Mouse (Mus musculus): ENCODE measurements at regions not wholly inside any gene's neighbourhood (a gene's known extent, or its start where the extent isn't known, plus 50 kb on each side); places are given as distances from the start of the nearest gene placed in this dataset.

- no peak overlapping the region for H3K9ac ChIP-seq
- peak; percentile 90 for ATAC-seq (ENCODE audit: low read depth)
- no peaks in the 10 kb centered on the region for H3K9me3 ChIP-seq
- no peaks in the 10 kb centered on the region; the same call in 1 of the 2 replicates for H3K4me1 ChIP-seq (replicated peaks)
- no peaks in the 10 kb centered on the region for H3K36me3 ChIP-seq
- H3K27me3 ChIP-seq: no peaks in the 10 kb centered on the region
- H3K4me3 ChIP-seq: no peak overlapping the region
- no peak overlapping the region for H3K27ac ChIP-seq (replicated peaks)
- 25% methylated on average over 1 of the region's 1 CpGs for whole genome bisulfite sequencing
- H3K4me2 ChIP-seq: no peak overlapping the region
These were observed 676.7 kb upstream of the Edil3 start for GRCm38 (mm10) chr13:88144591-88144990.

DNA sequence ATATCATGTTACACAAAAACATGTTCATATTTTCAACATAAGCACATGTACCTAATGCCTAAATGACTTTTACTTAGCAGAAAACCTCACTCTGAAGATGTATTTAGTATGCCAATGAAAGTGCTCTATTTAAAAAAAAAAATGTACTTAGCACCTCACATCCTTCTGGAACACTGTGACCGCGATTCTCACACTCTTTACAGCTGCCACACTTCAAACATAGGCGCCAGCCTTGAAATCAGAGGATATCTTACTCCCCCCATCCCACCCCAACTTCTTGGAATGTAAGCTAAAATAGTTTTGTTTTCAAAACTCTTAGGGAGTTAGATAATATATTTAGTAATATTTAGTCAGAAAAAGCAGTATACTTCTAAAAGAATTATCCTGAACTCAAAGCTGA is 634.7 kb upstream of the Edil3 start:
- Histone ChIP-seq H3K27ac (replicated peaks) (no peak overlapping the region), H3K36me3 (no peaks in the 10 kb centered on the region), H3K27me3 (no peaks in the 10 kb centered on the region), H3K4me1 (replicated peaks) (no peaks in the 10 kb centered on the region), H3K4me2 (no peak overlapping the region), H3K9ac (no peak overlapping the region), H3K4me3 (no peak overlapping the region), H3K9me3 (no peaks in the 10 kb centered on the region)
- no peak for ATAC-seq (ENCODE audit: low read depth)
- WGBS: 87% methylated on average over 3 of the region's 3 CpGs

DNA sequence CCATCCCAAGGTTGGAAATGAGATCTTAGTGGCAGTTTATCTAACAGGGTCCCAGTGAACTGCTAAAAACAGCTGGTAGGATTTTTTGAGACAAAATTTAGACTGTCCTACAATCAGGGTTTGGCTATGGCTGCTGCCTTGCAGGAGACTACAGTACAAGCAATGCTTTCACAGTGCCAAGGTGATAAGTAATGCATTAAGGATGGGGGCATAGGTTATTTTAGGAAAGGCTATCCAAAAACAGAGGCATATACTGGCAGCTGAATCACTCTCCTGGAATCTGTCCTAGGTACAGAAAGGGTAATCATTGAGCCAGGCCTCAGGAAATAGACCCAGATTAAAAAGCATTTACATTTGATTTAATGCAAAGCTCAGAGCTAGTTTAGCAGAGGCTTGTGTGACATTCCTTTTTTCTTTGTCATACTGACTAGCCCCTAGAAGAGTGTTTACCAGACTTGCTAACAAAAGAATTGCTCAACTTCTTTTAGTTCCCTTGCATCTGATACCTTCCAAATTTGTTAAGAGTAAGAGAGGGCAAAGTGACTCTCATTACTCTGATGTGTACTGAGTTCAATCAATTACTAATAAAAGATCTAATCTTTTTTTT is 619.5 kb upstream of the Edil3 start:
- ATAC-seq (ENCODE audit: low read depth): no peak
- no peaks in the 10 kb centered on the region for H3K36me3 ChIP-seq
- H3K27me3 ChIP-seq: no peaks in the 10 kb centered on the region
- no peak overlapping the region for H3K4me3 ChIP-seq
- H3K27ac ChIP-seq (replicated peaks): no peak overlapping the region
- H3K4me1 ChIP-seq (replicated peaks): no peaks in the 10 kb centered on the region
- H3K4me2 ChIP-seq: no peak overlapping the region
- H3K9me3 ChIP-seq: peaks cover 3% of the 10 kb centered on the region; the same call in 1 of the 2 replicates
- no peak overlapping the region for H3K9ac ChIP-seq

DNA sequence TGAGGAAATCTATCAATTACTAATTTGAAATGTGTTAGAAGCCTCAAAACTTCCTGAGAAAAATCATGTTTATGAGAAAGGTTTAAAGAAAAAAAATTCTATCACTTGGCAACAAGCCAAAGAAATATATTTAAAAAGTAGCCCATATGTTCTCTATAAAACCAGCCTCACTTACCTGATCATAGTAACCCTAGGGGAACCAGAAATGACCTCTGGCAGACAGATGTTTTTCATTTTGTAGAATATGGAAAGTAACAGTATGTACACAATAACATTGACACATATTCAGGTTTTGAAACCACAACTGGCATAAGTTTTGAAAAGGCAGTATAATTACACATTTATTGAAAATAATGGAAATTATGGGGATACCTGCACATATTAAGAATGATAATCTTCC is 580.8 kb upstream of the Edil3 start:
- Histone ChIP-seq H3K4me1 (replicated peaks) (no peaks in the 10 kb centered on the region), H3K27ac (replicated peaks) (no peak overlapping the region), H3K9me3 (no peaks in the 10 kb centered on the region), H3K4me3 (no peak overlapping the region), H3K36me3 (no peaks in the 10 kb centered on the region), H3K27me3 (no peaks in the 10 kb centered on the region), H3K4me2 (no peak overlapping the region), H3K9ac (no peak overlapping the region)
- ATAC-seq (ENCODE audit: low read depth): no peak
